Mouse (Mus musculus) lung, embryonic 16.5 days (tissue): ENCODE data around the gene Prdm4. TPM values are rescaled to one million over a fixed set of nuclear protein-coding genes. Genes with fewer than 3 reads are reported as not detected.

ENCODE experiments used
- ATAC-seq: fragments of 200-750 bp; cut with Nextera tagmentation; 2 replicates; pipeline ENCODE4 v1.8.0; 2017; ENCODE audit warnings: low read depth, mild to moderate bottlenecking, moderate library complexity
- H3K27ac ChIP-seq: fragments of 300-500 bp; sonication (generic); 2 replicates; pipeline ENCODE4 v1.5.1; 2014; ENCODE audit warnings: mild to moderate bottlenecking, control low read depth, low read length
- H3K27me3 ChIP-seq: fragments of 300-500 bp; sonication (generic); 2 replicates; pipeline ENCODE4 v1.6.1; 2014; ENCODE audit warnings: low read depth, low read length, mixed read lengths; ENCODE audit not compliant: control insufficient read depth, insufficient read depth
- H3K36me3 ChIP-seq: fragments of 300-500 bp; sonication (generic); 2 replicates; pipeline ENCODE4 v1.6.1; 2014; ENCODE audit warnings: low read length; ENCODE audit not compliant: control insufficient read depth, insufficient read depth
- H3K4me1 ChIP-seq: fragments of 300-500 bp; sonication (generic); replicated peaks from 2 replicates; pipeline ENCODE4 v1.6.1; 2014; ENCODE audit warnings: low read length, mixed read lengths; ENCODE audit not compliant: control insufficient read depth, insufficient read depth
- H3K4me2 ChIP-seq: fragments of 300-500 bp; sonication (generic); 2 replicates; pipeline ENCODE4 v1.6.1; 2014; ENCODE audit warnings: low read depth, low read length, control low read depth
- H3K4me3 ChIP-seq: fragments of 300-500 bp; sonication (generic); 2 replicates; pipeline ENCODE4 v1.5.1; 2014; ENCODE audit warnings: mild to moderate bottlenecking, low read length, control low read depth
- H3K9ac ChIP-seq: fragments of 300-500 bp; sonication (generic); 2 replicates; pipeline ENCODE4 v1.6.1; 2014; ENCODE audit warnings: low read length, control low read depth
- H3K9me3 ChIP-seq: fragments of 300-500 bp; sonication (generic); 2 replicates; pipeline ENCODE4 v1.6.1; 2016; ENCODE audit warnings: low read length; ENCODE audit not compliant: control insufficient read depth
- WGBS: fragments of 180-500 bp; shearing (Covaris S2); extraction: QIAGEN DNeasy Blood & Tissue Kit; methylation state at CpG from one replicate; pipeline ENCODE4 v1.1.7; 2014; 5-methylcytosine and 5-hydroxymethylcytosine counted together
- polyA plus RNA-seq: library from polyadenylated mRNA; unstranded; fragments of >200 nt; fragmentation: Nextera tagmentation; extraction: Ambion mirVana; gene quantifications from 2 replicates; pipeline ENCODE4 v1.2.1, GENCODE M21; 2015

The Prdm4 gene
- polyA plus RNA-seq, 1 experiment from 2014 or later = 11.1 TPM

DNA sequence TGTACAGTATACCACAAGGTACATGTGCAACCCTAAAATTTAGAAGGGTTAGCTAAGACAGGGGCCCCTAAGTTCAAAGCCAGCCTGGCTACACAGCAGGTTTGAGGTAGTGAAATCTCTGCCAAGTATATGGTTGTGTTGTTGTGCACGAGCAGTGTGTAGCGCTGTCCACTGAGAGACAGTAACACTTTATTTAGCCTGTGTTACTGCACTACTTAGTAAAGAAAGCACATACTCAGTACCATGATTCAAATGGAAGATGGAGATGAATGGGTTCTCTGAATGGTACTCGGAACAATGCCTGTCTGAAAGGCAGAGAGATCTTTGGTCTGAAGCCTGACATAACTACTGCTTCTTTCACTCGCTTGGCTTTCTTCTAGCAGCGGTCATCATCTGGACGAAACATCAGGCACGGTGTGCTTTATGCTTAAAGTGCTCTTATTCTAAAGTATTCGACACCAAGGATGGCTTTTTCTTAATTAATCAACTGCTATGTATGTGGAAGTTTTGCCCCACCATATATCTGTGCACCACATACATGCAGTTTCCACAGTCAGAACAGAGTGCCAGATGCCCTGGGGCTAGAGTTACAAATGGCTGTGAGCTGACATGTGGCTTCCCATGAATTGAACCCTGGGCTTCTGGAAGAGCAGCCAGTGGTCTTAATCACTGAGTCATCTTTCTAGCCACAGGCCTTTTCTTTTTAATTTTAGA is 31.7 kb upstream of the Prdm4 start:
- no peaks in the 10 kb centered on the region for H3K9me3 ChIP-seq
- H3K9ac ChIP-seq = no peak overlapping the region
- H3K27ac ChIP-seq = no peak overlapping the region
- no peak for ATAC-seq
- no peaks in the 10 kb centered on the region for H3K27me3 ChIP-seq
- H3K4me3 ChIP-seq = no peak overlapping the region
- no peak overlapping the region for H3K4me2 ChIP-seq
- no peaks in the 10 kb centered on the region; the same call in 1 of the 2 replicates for H3K4me1 ChIP-seq
- peaks cover 57% of the 10 kb centered on the region for H3K36me3 ChIP-seq
- WGBS = 96% methylated on average over 8 of the region's 8 CpGs

DNA sequence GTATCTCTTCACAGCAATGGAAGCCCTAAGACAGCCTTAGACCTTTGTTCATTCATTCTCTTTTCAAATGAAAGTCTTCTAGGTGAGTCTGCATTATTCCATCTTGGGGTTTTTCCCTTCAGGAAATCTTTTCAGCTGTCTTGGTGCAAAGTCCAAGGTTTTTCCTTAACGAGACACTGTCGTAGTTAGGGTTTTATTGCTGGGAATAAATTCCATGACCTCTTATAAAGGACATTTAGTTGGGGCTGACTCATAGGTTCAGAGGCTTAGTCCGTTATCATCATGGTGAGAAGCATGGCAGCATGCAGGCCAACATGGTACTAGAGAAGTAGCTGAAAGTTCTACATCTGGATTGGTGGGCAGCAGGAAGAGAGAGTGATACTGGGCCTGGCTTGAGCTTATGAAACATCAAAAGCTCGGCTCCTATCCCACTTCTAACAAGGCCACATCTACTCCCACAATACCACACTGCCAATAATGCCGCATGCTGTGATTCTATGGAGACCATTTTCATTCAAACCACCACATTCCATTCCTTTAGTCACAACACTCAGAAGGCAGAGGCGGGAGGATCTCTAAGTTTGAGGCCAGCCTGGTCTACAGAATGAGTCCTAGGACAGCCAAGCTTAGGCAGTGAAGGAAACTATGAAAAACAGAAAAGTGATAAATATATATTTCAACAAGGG is 19.5 kb upstream of the Prdm4 start:
- Histone ChIP-seq H3K4me3 (no peak overlapping the region), H3K9ac (no peak overlapping the region), H3K27me3 (no peaks in the 10 kb centered on the region), H3K36me3 (peaks cover 39% of the 10 kb centered on the region), H3K4me2 (no peak overlapping the region), H3K4me1 (no peaks in the 10 kb centered on the region), H3K9me3 (peaks cover 5% of the 10 kb centered on the region), H3K27ac (no peak overlapping the region)
- no peak for ATAC-seq
- WGBS = 94% methylated on average over 6 of the region's 6 CpGs

- H3K4me3 ChIP-seq = no peak overlapping the region
- H3K27me3 ChIP-seq = peaks cover 14% of the 10 kb centered on the region
- no peak overlapping the region for H3K9ac ChIP-seq
- H3K36me3 ChIP-seq = no peaks in the 10 kb centered on the region
- H3K4me1 ChIP-seq = peaks cover 17% of the 10 kb centered on the region
- no peak overlapping the region for H3K4me2 ChIP-seq
- no peak overlapping the region for H3K27ac ChIP-seq
- H3K9me3 ChIP-seq = no peaks in the 10 kb centered on the region
- WGBS = 82% methylated on average over 11 of the region's 11 CpGs
- ATAC-seq = no peak
Measured at GRCm38 (mm10) chr10:85929962-85930361, 13.0 kb upstream of the Prdm4 start.

DNA sequence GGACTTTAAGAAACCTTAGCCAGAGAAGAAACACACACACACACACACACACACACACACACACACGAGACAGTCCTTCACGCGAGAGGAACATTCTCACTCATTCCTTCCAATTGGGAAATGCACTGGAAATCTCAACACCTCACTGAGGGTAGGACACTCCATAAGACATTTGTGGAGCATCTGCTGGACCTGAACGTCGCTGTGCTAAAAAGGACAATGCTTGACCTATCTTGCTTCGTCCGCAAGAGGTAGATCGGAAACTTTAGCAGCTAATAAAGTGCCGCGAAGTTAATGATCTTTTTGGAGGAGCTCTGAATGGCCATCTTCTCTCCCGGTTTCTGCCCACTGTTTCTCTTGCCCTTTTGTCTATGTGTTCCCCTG is 12.3 kb upstream of the Prdm4 start:
- Histone ChIP-seq H3K4me3 (peak overlapping the region; percentile 60; the same call in 1 of the 2 replicates), H3K27me3 (peaks cover 14% of the 10 kb centered on the region), H3K9ac (0 out of 2 replicates have a peak overlapping the region, but pooled peaks have one; percentile 7), H3K36me3 (no peaks in the 10 kb centered on the region), H3K9me3 (no peaks in the 10 kb centered on the region), H3K4me1 (peaks cover 17% of the 10 kb centered on the region), H3K4me2 (peak overlapping the region; percentile 96), H3K27ac (no peak overlapping the region)
- ATAC-seq = no peak
- WGBS = 42% methylated on average over 11 of the region's 11 CpGs

DNA sequence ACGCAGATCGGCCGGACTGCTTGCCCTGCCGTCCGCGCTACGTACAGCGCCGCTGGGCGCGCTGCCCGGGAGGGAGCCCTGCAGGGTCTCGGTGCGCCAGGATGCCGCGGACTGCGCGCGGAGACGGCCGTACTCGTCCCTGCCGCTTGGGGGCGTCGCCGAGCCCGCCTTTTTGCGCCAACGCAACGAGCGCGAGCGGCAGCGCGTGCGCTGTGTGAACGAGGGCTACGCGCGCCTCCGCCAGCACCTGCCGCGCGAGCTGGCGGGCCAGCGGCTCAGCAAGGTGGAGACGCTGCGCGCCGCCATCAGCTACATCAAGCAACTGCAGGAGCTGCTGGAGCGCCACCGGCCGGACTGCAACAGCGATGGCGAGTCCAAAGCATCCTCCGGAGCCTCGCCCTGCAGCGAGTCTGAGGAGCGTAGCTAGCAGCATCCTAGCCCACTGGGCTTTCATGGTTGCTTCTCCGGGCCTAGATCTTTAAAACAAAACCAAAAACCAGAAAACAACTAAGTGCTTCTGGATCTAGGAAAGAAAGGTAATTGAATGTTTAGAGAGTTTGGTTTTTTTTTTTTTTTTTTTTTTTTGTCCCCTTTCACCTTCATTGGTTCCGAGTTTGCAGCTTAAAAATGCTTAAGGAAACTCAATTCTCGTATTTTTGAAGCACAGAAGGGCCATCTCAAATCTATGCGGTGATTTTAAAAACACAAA is 11.7 kb upstream of the Prdm4 start:
- peak overlapping the region; percentile 96 for H3K4me2 ChIP-seq
- peak overlapping the region; percentile 60 for H3K4me3 ChIP-seq
- H3K27me3 ChIP-seq = peaks cover 17% of the 10 kb centered on the region
- WGBS = under 1% methylated on average over 63 of the region's 63 CpGs
- peak; percentile 83 for ATAC-seq
- H3K27ac ChIP-seq = no peak overlapping the region
- H3K9me3 ChIP-seq = no peaks in the 10 kb centered on the region
- peaks cover 17% of the 10 kb centered on the region for H3K4me1 ChIP-seq
- peak overlapping the region; percentile 60 for H3K9ac ChIP-seq
- no peaks in the 10 kb centered on the region for H3K36me3 ChIP-seq

- Histone ChIP-seq H3K36me3 (no peaks in the 10 kb centered on the region), H3K9ac (peak within 1 kb of the TSS; percentile 60), H3K9me3 (no peaks in the 10 kb centered on the region), H3K4me3 (peak within 1 kb of the TSS; percentile 60), H3K27ac (no peak within 1 kb of the TSS), H3K27me3 (peaks cover 17% of the 10 kb centered on the region), H3K4me1 (peaks cover 17% of the 10 kb centered on the region), H3K4me2 (peak within 1 kb of the TSS; percentile 96)
- WGBS = 3% methylated on average over 23 of the region's 23 CpGs
- 0 out of 2 replicates have a peak, but pooled peaks have one; percentile 19 for ATAC-seq
Measured at GRCm38 (mm10) chr10:85927676-85928445, 10.9 kb upstream of the Prdm4 start, which contains the start of gene Ascl4. Ascl4 (plus strand) TSS chr10:85927681.

- H3K27me3 ChIP-seq = no peaks in the 10 kb centered on the region
- H3K36me3 ChIP-seq = peaks cover 48% of the 10 kb centered on the region
- peak; percentile 60; the same call in 1 of the 2 replicates for ATAC-seq
- no peaks in the 10 kb centered on the region for H3K4me1 ChIP-seq
- H3K27ac ChIP-seq = no peak overlapping the region
- 65% methylated on average over 8 of the region's 8 CpGs for WGBS
- H3K4me3 ChIP-seq = no peak overlapping the region
- H3K9ac ChIP-seq = no peak overlapping the region
- H3K4me2 ChIP-seq = no peak overlapping the region
- H3K9me3 ChIP-seq = no peaks in the 10 kb centered on the region
Measured at GRCm38 (mm10) chr10:85879886-85880486, 37.0 kb downstream of the Prdm4 start.

GRCm38 (mm10) chr10:85875812-85876211 is 41.1 kb downstream of the Prdm4 start:
- Histone ChIP-seq H3K36me3 (peaks cover 35% of the 10 kb centered on the region), H3K27ac (no peak overlapping the region), H3K9ac (no peak overlapping the region), H3K4me2 (no peak overlapping the region), H3K27me3 (no peaks in the 10 kb centered on the region), H3K4me3 (no peak overlapping the region), H3K4me1 (peaks cover 14% of the 10 kb centered on the region), H3K9me3 (no peaks in the 10 kb centered on the region)
- ATAC-seq = no peak
- WGBS = 67% methylated on average over 5 of the region's 5 CpGs
